Mouse (Mus musculus) ES-E14 (cell line): ENCODE results near the gene Epb41l2. TPM values are rescaled to one million over a fixed set of nuclear protein-coding genes. Genes with fewer than 3 reads are reported as not detected.
A peak's percentile ranks its signal among the peaks of the same experiment; 100 is the strongest.

Experiments
- DNase-seq: peaks from one replicate; pipeline ENCODE4 v3.0.0-alpha.2; 2013; ENCODE audit warnings: low read depth, low spot score
- H3K27ac ChIP-seq: 2 replicates; pipeline ENCODE4 v1.5.1; 2012; ENCODE audit warnings: low read depth, mild to moderate bottlenecking, low read length, moderate library complexity, mixed read lengths; ENCODE audit not compliant: poor library complexity, insufficient read depth, severe bottlenecking
- H3K36me3 ChIP-seq: 2 replicates; pipeline ENCODE4 v1.6.1; 2012; ENCODE audit warnings: mild to moderate bottlenecking, low read length, moderate library complexity, mixed read lengths; ENCODE audit not compliant: control insufficient read depth, poor library complexity, insufficient read depth, severe bottlenecking
- H3K4me1 ChIP-seq, 2 experiments: fragments of 150-350 bp in 1 of 2; sonication (generic) in 1 of 2; 2 replicates each; pipeline ENCODE4 v1.6.1; 2012; ENCODE audit warnings: low read length in 2 of 2, mild to moderate bottlenecking in 1 of 2, mixed read lengths in 1 of 2; ENCODE audit not compliant: control insufficient read depth in 2 of 2, insufficient read depth in 2 of 2, poor library complexity in 1 of 2
- H3K4me3 ChIP-seq, 2 experiments: fragments of 150-350 bp in 1 of 2; sonication (generic) in 1 of 2; 2 replicates each; pipeline ENCODE4 v1.5.1; 2012; ENCODE audit warnings: low read length in 2 of 2, low read depth in 1 of 2, mild to moderate bottlenecking in 1 of 2, mixed read lengths in 1 of 2; ENCODE audit not compliant: insufficient read depth in 1 of 2, poor library complexity in 1 of 2, severe bottlenecking in 1 of 2
- H3K9ac ChIP-seq: 2 replicates; pipeline ENCODE4 v1.6.1; 2012; ENCODE audit warnings: low read depth, mild to moderate bottlenecking, low read length, mixed read lengths; ENCODE audit not compliant: poor library complexity, insufficient read depth, severe bottlenecking
- H3K9me3 ChIP-seq: fragments of 150-350 bp; sonication (generic); 2 replicates; pipeline ENCODE4 v1.6.1; 2012; ENCODE audit warnings: low read depth, mild to moderate bottlenecking, low read length; ENCODE audit not compliant: control insufficient read depth, insufficient read depth
- CHD2 ChIP-seq: IDR thresholded peaks from 2 replicates; pipeline ENCODE4 v1.6.1; 2014; ENCODE audit warnings: mild to moderate bottlenecking, low read depth, low read length, inconsistent platforms
- HCFC1 ChIP-seq: IDR thresholded peaks from 2 replicates; pipeline ENCODE4 v1.6.1; 2012; ENCODE audit warnings: low read length, inconsistent platforms, borderline replicate concordance; ENCODE audit not compliant: insufficient read depth
- MAFK ChIP-seq: IDR thresholded peaks from 2 replicates; pipeline ENCODE4 v1.6.1; 2014; ENCODE audit warnings: mild to moderate bottlenecking, low read depth, low read length, inconsistent platforms; ENCODE audit not compliant: insufficient read depth
- ZC3H11A ChIP-seq: IDR thresholded peaks from 2 replicates; pipeline ENCODE4 v1.6.1; 2012; ENCODE audit warnings: low read depth, mild to moderate bottlenecking, inconsistent platforms, low read length, borderline replicate concordance
- ZNF384 ChIP-seq: IDR thresholded peaks from 2 replicates; pipeline ENCODE4 v1.6.1; 2012; ENCODE audit warnings: low read depth, low read length, inconsistent platforms
- in situ Hi-C, 2 experiments: fragments of 600-800 bp; cut with MboI; formaldehyde crosslinking; loops; one replicate each; pipeline ENCODE4 v1.15.1; 2025; ENCODE audit warnings: low sequenced_read_pairs in 2 of 2, inconsistent platforms in 1 of 2; ENCODE audit not compliant: unreplicated experiment in 2 of 2
- total RNA-seq: library from RNA; depleted of rRNA; stranded (reverse); fragments of 300-350 nt; gene quantifications from 2 replicates; pipeline ENCODE4 v1.2.3, GENCODE M21; 2012

Epb41l2 gene
- total RNA-seq, 1 experiment = 72.5 TPM

GRCm38 (mm10) chr10:25482791-25483190 is 123.2 kb downstream of the Epb41l2 start:
- Histone ChIP-seq H3K9ac (no peak overlapping the region), H3K4me1 (no peaks in the 10 kb centered on the region), H3K4me3 (no peak overlapping the region), H3K36me3 (peaks cover 18% of the 10 kb centered on the region), H3K9me3 (no peaks in the 10 kb centered on the region), H3K27ac (no peak overlapping the region)
- DNase-seq = no peak
- TF ChIP-seq CHD2 (no peak), ZC3H11A (no peak), ZNF384 (no peak), HCFC1 (no peak), MAFK (no peak)
- in situ Hi-C loops = loop anchor here in 1 of 2 experiments (25.0 kb wide), 1 partner anchor 220 kb away; no protein-coding TSS in a partner anchor

GRCm38 (mm10) chr10:25488456-25488855 is 128.9 kb downstream of the Epb41l2 start:
- no peak overlapping the region for H3K9ac ChIP-seq
- H3K9me3 ChIP-seq = no peaks in the 10 kb centered on the region
- in situ Hi-C loops = loop anchor here (5.0 to 25.0 kb wide), 2 partner anchors 221 to 226 kb away; no protein-coding TSS in a partner anchor
- DNase-seq = peak; percentile 29
- H3K4me3 ChIP-seq = no peak overlapping the region
- peak; percentile 74; the same call in 1 of the 2 replicates for TF ChIP-seq ZC3H11A
- no peak for TF ChIP-seq MAFK
- peaks cover 12% of the 10 kb centered on the region; the same call in 1 of the 2 replicates for H3K36me3 ChIP-seq
- H3K4me1 ChIP-seq = no peaks in the 10 kb centered on the region; a peak in 1 of 4 replicates
- H3K27ac ChIP-seq = no peak overlapping the region

DNA sequence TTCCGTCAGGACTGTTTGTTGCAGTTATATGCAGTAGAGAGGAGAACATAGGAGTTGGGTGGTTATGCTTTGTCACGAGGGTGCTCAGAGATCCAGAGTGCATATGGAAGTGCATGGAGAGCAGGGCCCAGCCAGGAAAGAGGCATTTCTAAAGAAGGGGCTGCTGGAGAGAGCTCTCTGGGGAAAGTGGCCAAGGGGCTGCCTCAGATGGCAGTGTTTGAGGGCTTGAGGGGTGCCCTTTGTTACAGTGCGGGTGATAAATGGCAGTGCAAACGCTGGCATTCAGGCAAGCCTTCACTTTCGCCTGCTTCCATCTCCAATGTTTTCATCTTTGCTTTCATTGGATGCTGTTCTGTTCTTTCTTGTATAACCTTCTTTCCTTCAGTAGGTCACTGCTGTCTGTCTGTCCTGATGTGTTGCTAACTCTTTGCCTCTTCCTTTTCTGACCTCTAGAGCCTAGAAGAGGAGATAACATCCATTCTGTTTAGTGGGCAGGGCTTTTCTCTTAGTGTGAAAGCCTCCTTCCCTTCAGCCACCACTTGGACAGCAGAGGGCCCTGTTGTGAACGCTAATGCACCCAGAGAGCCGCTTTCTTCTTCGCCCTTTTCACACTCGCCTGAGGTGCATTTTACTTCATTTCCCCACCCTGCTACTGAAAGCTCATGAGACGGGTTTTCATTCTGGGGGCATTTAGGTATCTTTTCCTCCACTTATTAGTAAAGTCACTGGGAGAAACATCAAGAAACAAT is 139.9 kb downstream of the Epb41l2 start:
- no peaks in the 10 kb centered on the region for H3K4me1 ChIP-seq
- no peak overlapping the region for H3K4me3 ChIP-seq
- peak; percentile 3 for DNase-seq
- peaks cover 22% of the 10 kb centered on the region for H3K36me3 ChIP-seq
- H3K9me3 ChIP-seq = no peaks in the 10 kb centered on the region
- H3K9ac ChIP-seq = no peak overlapping the region
- no peak overlapping the region for H3K27ac ChIP-seq
- in situ Hi-C loops = loop anchor here in 1 of 2 experiments (25.0 kb wide), 1 partner anchor 237 kb away; no protein-coding TSS in a partner anchor
- no peak for TF ChIP-seq ZC3H11A
- no peak for TF ChIP-seq ZNF384
- no peak for TF ChIP-seq CHD2
- no peak for TF ChIP-seq MAFK

GRCm38 (mm10) chr10:25503250-25503649 is 143.7 kb downstream of the Epb41l2 start:
- Histone ChIP-seq H3K4me3 (no peak overlapping the region), H3K9ac (no peak overlapping the region), H3K27ac (no peak overlapping the region), H3K4me1 (no peaks in the 10 kb centered on the region), H3K36me3 (peaks cover 31% of the 10 kb centered on the region), H3K9me3 (no peaks in the 10 kb centered on the region)
- no peak for DNase-seq
- TF ChIP-seq ZNF384 (no peak), HCFC1 (no peak), CHD2 (no peak), MAFK (no peak), ZC3H11A (no peak)
- in situ Hi-C loops = no loop called here
